In the genomic region with DNA sequence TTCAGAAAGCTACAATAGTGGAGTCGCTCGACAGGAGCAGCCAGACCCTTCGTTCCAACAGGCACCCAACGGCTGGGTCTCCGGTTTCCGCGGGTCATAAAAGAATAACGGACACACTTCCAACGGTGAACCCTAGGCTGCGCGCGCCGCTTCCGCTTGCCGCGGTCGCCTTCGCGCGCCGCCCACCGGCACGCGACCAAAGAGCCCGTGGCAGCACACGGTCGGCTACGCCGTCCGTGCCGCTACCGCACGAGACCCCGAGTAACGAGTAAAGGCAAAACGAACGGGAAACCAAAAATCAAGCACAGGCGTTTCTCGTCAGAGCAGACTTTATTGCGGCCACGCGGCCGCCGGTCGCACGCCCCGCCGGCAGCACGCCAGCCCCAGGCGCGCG, we compare ENCODE assay signal across 8 mouse cellular contexts. TPM values are rescaled to one million over a fixed set of nuclear protein-coding genes. Genes with fewer than 3 reads are reported as not detected.
DNase-seq lines count a peak whose midpoint lies in the region; ATAC-seq and TF ChIP-seq lines count a peak whose summit lies in the region.

No protein-coding gene starts in this region.

- DNase-seq in urinary bladder, adult 18-20 months (ENCODE audit: low spot score in 2 of 2) = peak; percentile 48 to 55
- no peak for DNase-seq in urinary bladder, adult 2 months (ENCODE audit: low spot score)
- peak; percentile 63 for DNase-seq in embryo, embryonic 11.5 days (ENCODE audit: low read depth, low spot score)
- peak; percentile 71 to 84 for DNase-seq in gastrocnemius, postnatal 4 days (ENCODE audit: low spot score in 2 of 2)
- DNase-seq in kidney, adult 18-20 months = peak; percentile 82
- peak; percentile 82 for DNase-seq in limb, embryonic 14.5 days (ENCODE audit: low spot score)
- DNase-seq in spleen, postnatal 10 days (ENCODE audit: low spot score in 2 of 2) = peak; percentile 80 to 91

- peak; percentile 48; the same call in 1 of the 2 replicates for TF ChIP-seq POLR2A in limb, embryonic 14.5 days (IDR thresholded peaks at IDR 0.05; ENCODE audit: borderline replicate concordance, extremely low read depth, insufficient read depth, insufficient read length)

- peaks cover 11% of the 10 kb centered on the region for H3K4me1 ChIP-seq in limb, embryonic 14.5 days (ENCODE audit: control insufficient read depth, insufficient read depth, low read length)
- peaks cover 37% of the 10 kb centered on the region for H3K4me1 ChIP-seq in midbrain, embryonic 16.5 days (ENCODE audit: control insufficient read depth, insufficient read depth, low read length)

- H3K27ac ChIP-seq in limb, embryonic 14.5 days (replicated peaks; ENCODE audit: low read depth, low read length) = peak overlapping the region; percentile 98
- peak overlapping the region; percentile 98 for H3K27ac ChIP-seq in midbrain, embryonic 16.5 days (ENCODE audit: low read length)

- H3K4me3 ChIP-seq in limb, embryonic 14.5 days (replicated peaks; ENCODE audit: low read length) = peak overlapping the region; percentile 99
- peak overlapping the region; percentile 100 for H3K4me3 ChIP-seq in midbrain, embryonic 16.5 days (ENCODE audit: low read depth, low read length)

- peak; percentile 30 for ATAC-seq in limb, embryonic 14.5 days (ENCODE audit: low FRiP score, low read depth)
- ATAC-seq in midbrain, embryonic 16.5 days = peak; percentile 50

- peak overlapping the region; percentile 83 for H3K9ac ChIP-seq in limb, embryonic 14.5 days (ENCODE audit: low read depth, low read length, severe bottlenecking)
- H3K9ac ChIP-seq in midbrain, embryonic 16.5 days (ENCODE audit: low read depth, low read length) = peak overlapping the region; percentile 73

- H3K27me3 ChIP-seq in limb, embryonic 14.5 days (ENCODE audit: control insufficient read depth, insufficient read depth, low read length) = no peaks in the 10 kb centered on the region
- no peaks in the 10 kb centered on the region for H3K27me3 ChIP-seq in midbrain, embryonic 16.5 days (ENCODE audit: control insufficient read depth, insufficient read depth, low read depth, low read length)

- no peaks in the 10 kb centered on the region for H3K9me3 ChIP-seq in limb, embryonic 14.5 days (ENCODE audit: control insufficient read depth, low read length)
- H3K9me3 ChIP-seq in midbrain, embryonic 16.5 days (replicated peaks; ENCODE audit: control insufficient read depth, low read length, poor library complexity, severe bottlenecking) = no peaks in the 10 kb centered on the region

- H3K36me3 ChIP-seq in limb, embryonic 14.5 days (ENCODE audit: control insufficient read depth, insufficient read depth, low read length) = no peaks in the 10 kb centered on the region
- H3K36me3 ChIP-seq in midbrain, embryonic 16.5 days (ENCODE audit: control insufficient read depth, insufficient read depth, low read length) = no peaks in the 10 kb centered on the region

- WGBS in limb, embryonic 14.5 days = under 1% methylated on average over 46 of the region's 52 CpGs
- 0% methylated on average over 52 of the region's 52 CpGs for WGBS in midbrain, embryonic 16.5 days

- H3K4me2 ChIP-seq in limb, embryonic 14.5 days (replicated peaks; ENCODE audit: low read depth, low read length, severe bottlenecking) = peak overlapping the region; percentile 60
- H3K4me2 ChIP-seq in midbrain, embryonic 16.5 days (ENCODE audit: low read length) = peak overlapping the region; percentile 59

RNA-seq across cellular contexts. Expression of a gene that starts 0.6 kb away (rescaled TPM):
- 25.2 and 33.8 TPM in 2 replicates for polyA plus RNA-seq in urinary bladder, adult 2 months (2012; rRNA removed)
- total RNA-seq in gastrocnemius, postnatal 4 days (2021) = 10 to 100 TPM; 36.7 to 43.8 TPM
- polyA plus RNA-seq in limb, embryonic 14.5 days (2012; rRNA removed) = 32.2 and 35.4 TPM in 2 replicates
- 22.2 and 24.0 TPM in 2 replicates for polyA plus RNA-seq in limb, embryonic 14.5 days (2014; fragmentation: Nextera tagmentation; extraction: Ambion mirVana)
- 10.3 and 11.6 TPM in 2 replicates for polyA plus RNA-seq in midbrain, embryonic 16.5 days (2015; fragmentation: Nextera tagmentation; extraction: Ambion mirVana)

RNA-seq across cellular contexts. Expression of a gene that starts 43.5 kb away (rescaled TPM):
- 7.6 and 8.8 TPM in 2 replicates for polyA plus RNA-seq in urinary bladder, adult 2 months (2012; rRNA removed)
- 1 to 10 TPM; 3.4 to 5.6 TPM for total RNA-seq in gastrocnemius, postnatal 4 days (2021)
- polyA plus RNA-seq in limb, embryonic 14.5 days (2012; rRNA removed) = 9.8 and 14.5 TPM in 2 replicates
- 10.9 and 12.6 TPM in 2 replicates for polyA plus RNA-seq in limb, embryonic 14.5 days (2014; fragmentation: Nextera tagmentation; extraction: Ambion mirVana)
- 19.0 and 19.8 TPM in 2 replicates for polyA plus RNA-seq in midbrain, embryonic 16.5 days (2015; fragmentation: Nextera tagmentation; extraction: Ambion mirVana)

RNA-seq across cellular contexts. Expression of a gene that starts 43.7 kb away (rescaled TPM):
- 8.4 and 8.8 TPM in 2 replicates for polyA plus RNA-seq in urinary bladder, adult 2 months (2012; rRNA removed)
- total RNA-seq in gastrocnemius, postnatal 4 days (2021) = 10 to 100 TPM in 1 of 2 experiments, 1 to 10 TPM in 1; 8.6 to 10.5 TPM
- 24.2 and 41.5 TPM in 2 replicates for polyA plus RNA-seq in limb, embryonic 14.5 days (2012; rRNA removed)
- polyA plus RNA-seq in limb, embryonic 14.5 days (2014; fragmentation: Nextera tagmentation; extraction: Ambion mirVana) = 13.9 and 19.1 TPM in 2 replicates
- polyA plus RNA-seq in midbrain, embryonic 16.5 days (2015; fragmentation: Nextera tagmentation; extraction: Ambion mirVana) = 6.4 and 8.2 TPM in 2 replicates
